Mouse (Mus musculus): Measurements from ENCODE around the gene Itga4.

GRCm38 (mm10) chr2:79257411-79257810 lies 2.2 kb downstream of the Itga4 start:
- TF ChIP-seq POLR2A (IDR thresholded peaks at IDR 0.05; ENCODE audit: low read depth, low read length) (no peak), CTCF (conservative IDR thresholded peaks at IDR 0.05; ENCODE audit: insufficient read depth, insufficient read length, low read depth, low read length) (no peak)

All from kidney, adult 2 months (tissue).